Mouse (Mus musculus): Measurements from ENCODE around the gene P4hb.

DNA sequence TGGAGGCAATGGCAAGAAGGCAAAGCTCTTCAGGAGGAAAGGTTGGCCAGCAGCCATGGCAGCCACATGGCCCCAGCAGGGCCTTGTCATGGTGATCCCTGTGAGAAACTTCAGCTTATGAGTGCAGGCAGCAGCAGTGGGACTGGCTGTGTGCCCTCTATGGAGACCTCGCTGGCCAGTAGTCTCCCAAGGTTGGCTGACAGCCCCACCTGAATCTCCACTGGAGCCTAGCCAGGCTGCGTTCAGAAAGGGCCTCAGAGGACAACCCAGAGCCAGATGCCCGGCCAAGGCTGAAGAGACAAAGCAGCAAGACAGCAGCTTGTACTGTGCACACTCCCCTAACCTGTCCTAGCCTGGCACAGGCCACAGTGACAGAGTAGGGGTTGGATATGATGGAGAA is 34.6 kb downstream of the P4hb start:
- no peak for TF ChIP-seq CTCF (IDR thresholded peaks at IDR 0.05; ENCODE audit: borderline replicate concordance, control insufficient read depth, extremely low read depth, insufficient read depth, low read length, poor library complexity)
- TF ChIP-seq POLR2A (IDR thresholded peaks at IDR 0.05; ENCODE audit: control insufficient read depth, extremely low read depth, insufficient read depth, low read length, poor library complexity), result no peak

All from thymus, adult 2 months (tissue).